Mouse (Mus musculus) hindbrain, postnatal 0 days (tissue): ENCODE measurements at regions not wholly inside any gene's neighbourhood (a gene's known extent, or its start where the extent isn't known, plus 50 kb on each side); places are given as distances from the start of the nearest gene placed in this dataset.
A peak's percentile ranks its signal among the peaks of the same experiment; 100 is the strongest.

ENCODE experiments used
- ATAC-seq: fragments of 200-750 bp; cut with Nextera tagmentation; 2 replicates; pipeline ENCODE4 v1.8.0; 2017; ENCODE audit warnings: mild to moderate bottlenecking, moderate TSS enrichment, moderate library complexity
- DNase-seq: peaks from one replicate; pipeline ENCODE4 v3.0.0-alpha.2; 2015; ENCODE audit warnings: low spot score
- H3K27ac ChIP-seq: fragments of 300-500 bp; sonication (generic); 2 replicates; pipeline ENCODE4 v1.5.1; 2014; ENCODE audit warnings: mild to moderate bottlenecking
- H3K27me3 ChIP-seq: fragments of 300-500 bp; sonication (generic); 2 replicates; pipeline ENCODE4 v1.6.1; 2014; ENCODE audit warnings: low read length, mixed read lengths; ENCODE audit not compliant: insufficient read depth
- H3K36me3 ChIP-seq: fragments of 300-500 bp; sonication (generic); 2 replicates; pipeline ENCODE4 v1.6.1; 2014; ENCODE audit warnings: low read length, mixed read lengths; ENCODE audit not compliant: insufficient read depth
- H3K4me1 ChIP-seq: fragments of 300-500 bp; sonication (generic); 2 replicates; pipeline ENCODE4 v1.6.1; 2014; ENCODE audit warnings: antibody characterized with exemption, low read length, mixed read lengths; ENCODE audit not compliant: insufficient read depth
- H3K4me2 ChIP-seq: fragments of 300-500 bp; sonication (generic); 2 replicates; pipeline ENCODE4 v1.6.1; 2014; ENCODE audit warnings: low read depth, mild to moderate bottlenecking, low read length, moderate library complexity, mixed read lengths
- H3K4me3 ChIP-seq: fragments of 300-500 bp; sonication (generic); 2 replicates; pipeline ENCODE4 v1.5.1; 2014; ENCODE audit warnings: low read length
- H3K9ac ChIP-seq: fragments of 300-500 bp; sonication (generic); replicated peaks from 2 replicates; pipeline ENCODE4 v1.6.1; 2014; ENCODE audit warnings: mild to moderate bottlenecking, low read length, moderate library complexity, mixed read lengths
- H3K9me3 ChIP-seq: fragments of 300-500 bp; sonication (generic); 2 replicates; pipeline ENCODE4 v1.6.1; 2016; ENCODE audit warnings: low read length, mixed read lengths
- CTCF ChIP-seq: IDR thresholded peaks from 2 replicates; pipeline ENCODE4 v1.5.1; 2016; ENCODE audit warnings: antibody characterized with exemption, control low read depth, low read depth
- WGBS: fragments of 180-500 bp; shearing (Covaris S2); extraction: QIAGEN DNeasy Blood & Tissue Kit; methylation state at CpG from one replicate; pipeline ENCODE4 v1.1.7; 2014; 5-methylcytosine and 5-hydroxymethylcytosine counted together

GRCm38 (mm10) chr8:50915259-50915875, 2071.6 kb upstream of the Tenm3 start:
- peak; percentile 70 for DNase-seq
- H3K9ac ChIP-seq, result peak overlapping the region; percentile 60
- TF ChIP-seq CTCF, result peak; percentile 44
- no peaks in the 10 kb centered on the region for H3K4me1 ChIP-seq
- peak overlapping the region; percentile 34 for H3K27ac ChIP-seq
- no peaks in the 10 kb centered on the region; the same call in 1 of the 2 replicates for H3K27me3 ChIP-seq
- H3K4me2 ChIP-seq, result peak overlapping the region; percentile 94
- H3K36me3 ChIP-seq, result no peaks in the 10 kb centered on the region
- H3K9me3 ChIP-seq, result no peaks in the 10 kb centered on the region
- no peak for ATAC-seq
- under 1% methylated on average over 22 of the region's 22 CpGs for WGBS
- H3K4me3 ChIP-seq, result peak overlapping the region; percentile 73

GRCm38 (mm10) chr8:50914615-50915014, 2070.9 kb upstream of the Tenm3 start:
- H3K9ac ChIP-seq, result no peak overlapping the region
- H3K36me3 ChIP-seq, result no peaks in the 10 kb centered on the region
- H3K4me2 ChIP-seq, result peak overlapping the region; percentile 94
- H3K27ac ChIP-seq, result no peak overlapping the region
- H3K4me3 ChIP-seq, result peak overlapping the region; percentile 73
- H3K27me3 ChIP-seq, result no peaks in the 10 kb centered on the region; the same call in 1 of the 2 replicates
- WGBS, result 13% methylated on average over 7 of the region's 7 CpGs
- peak; percentile 55 for DNase-seq
- TF ChIP-seq CTCF, result peak; percentile 42
- H3K4me1 ChIP-seq, result no peaks in the 10 kb centered on the region
- ATAC-seq, result no peak
- H3K9me3 ChIP-seq, result no peaks in the 10 kb centered on the region

GRCm38 (mm10) chr8:50878198-50878597, 2034.4 kb upstream of the Tenm3 start:
- no peaks in the 10 kb centered on the region for H3K9me3 ChIP-seq
- no peak overlapping the region for H3K4me2 ChIP-seq
- TF ChIP-seq CTCF, result no peak
- H3K27me3 ChIP-seq, result no peaks in the 10 kb centered on the region
- DNase-seq, result no peak
- no peaks in the 10 kb centered on the region for H3K4me1 ChIP-seq
- no peak overlapping the region for H3K9ac ChIP-seq
- H3K36me3 ChIP-seq, result no peaks in the 10 kb centered on the region
- H3K4me3 ChIP-seq, result no peak overlapping the region
- no peak for ATAC-seq
- no peak overlapping the region for H3K27ac ChIP-seq
- 91% methylated on average over 5 of the region's 5 CpGs for WGBS
